Mouse (Mus musculus) embryonic facial prominence, embryonic 15.5 days (tissue): ENCODE measurements around the gene Gpn1. TPM values are rescaled to one million over a fixed set of nuclear protein-coding genes. Genes with fewer than 3 reads are reported as not detected.
A peak's percentile ranks its signal among the peaks of the same experiment; 100 is the strongest.

Source experiments
- ATAC-seq: fragments of 200-750 bp; cut with Nextera tagmentation; 2 replicates; pipeline ENCODE4 v1.8.0; 2017; ENCODE audit warnings: low read depth, moderate TSS enrichment; ENCODE audit not compliant: insufficient number of reproducible peaks, low FRiP score, low TSS enrichment
- H3K27ac ChIP-seq: fragments of 300-500 bp; sonication (generic); replicated peaks from 2 replicates; pipeline ENCODE4 v1.5.1; 2015; ENCODE audit warnings: mild to moderate bottlenecking, inconsistent platforms
- H3K27me3 ChIP-seq: fragments of 300-500 bp; sonication (generic); 2 replicates; pipeline ENCODE4 v1.6.1; 2015; ENCODE audit warnings: inconsistent platforms
- H3K36me3 ChIP-seq: fragments of 300-500 bp; sonication (generic); 2 replicates; pipeline ENCODE4 v1.6.1; 2015; ENCODE audit warnings: mild to moderate bottlenecking, inconsistent platforms
- H3K4me1 ChIP-seq: fragments of 300-500 bp; sonication (generic); 2 replicates; pipeline ENCODE4 v1.6.1; 2015; ENCODE audit warnings: inconsistent platforms
- H3K4me2 ChIP-seq: fragments of 300-500 bp; sonication (generic); replicated peaks from 2 replicates; pipeline ENCODE4 v1.6.1; 2015; ENCODE audit warnings: mild to moderate bottlenecking, inconsistent platforms
- H3K4me3 ChIP-seq: fragments of 300-500 bp; sonication (generic); replicated peaks from 2 replicates; pipeline ENCODE4 v1.5.1; 2015; ENCODE audit warnings: mild to moderate bottlenecking, inconsistent platforms
- H3K9ac ChIP-seq: fragments of 300-500 bp; sonication (generic); 2 replicates; pipeline ENCODE4 v1.6.1; 2015; ENCODE audit warnings: inconsistent platforms
- H3K9me3 ChIP-seq: fragments of 300-500 bp; sonication (generic); replicated peaks from 2 replicates; pipeline ENCODE4 v1.6.1; 2016; ENCODE audit warnings: inconsistent platforms
- WGBS: fragments of 180-500 bp; shearing (Covaris S2); methylation state at CpG from one replicate; pipeline ENCODE4 v1.1.7; 2015; 5-methylcytosine and 5-hydroxymethylcytosine counted together
- polyA plus RNA-seq: library from polyadenylated mRNA; unstranded; fragments of >200 nt; fragmentation: Nextera tagmentation; extraction: Ambion mirVana; gene quantifications from 2 replicates; pipeline ENCODE4 v1.2.1, GENCODE M21; 2015

Gpn1 gene
- polyA plus RNA-seq, 1 experiment from 2014 or later = 53.7 TPM

- no peak overlapping the region for H3K4me2 ChIP-seq
- ATAC-seq = no peak
- no peak overlapping the region; the same call in 1 of the 2 replicates for H3K9ac ChIP-seq
- H3K27ac ChIP-seq = no peak overlapping the region
- 98% methylated on average over 2 of the region's 2 CpGs for WGBS
- peaks cover 13% of the 10 kb centered on the region for H3K4me1 ChIP-seq
- H3K36me3 ChIP-seq = peaks cover 42% of the 10 kb centered on the region
- H3K9me3 ChIP-seq = no peaks in the 10 kb centered on the region
- no peaks in the 10 kb centered on the region for H3K27me3 ChIP-seq
- no peak overlapping the region for H3K4me3 ChIP-seq
Observed at GRCm38 (mm10) chr5:31560352-31560751, 65.8 kb downstream of the Gpn1 start.

GRCm38 (mm10) chr5:31562036-31562666 lies 67.6 kb downstream of the Gpn1 start:
- Histone ChIP-seq H3K9me3 (no peaks in the 10 kb centered on the region), H3K27me3 (no peaks in the 10 kb centered on the region), H3K4me1 (peaks cover 13% of the 10 kb centered on the region), H3K9ac (no peak overlapping the region), H3K36me3 (peaks cover 30% of the 10 kb centered on the region), H3K4me3 (no peak overlapping the region), H3K4me2 (no peak overlapping the region), H3K27ac (peak overlapping the region; percentile 28)
- WGBS = 70% methylated on average over 7 of the region's 7 CpGs
- no peak for ATAC-seq

Other genes with a start within 250 kb of the Gpn1 start
- 21.8 and 23.5 TPM in 2 replicates for gene Krtcap3, start 243.1 kb upstream of the Gpn1 start, polyA plus RNA-seq
- gene Ift172, start 203.6 kb upstream of the Gpn1 start, polyA plus RNA-seq = 39.4 and 39.5 TPM in 2 replicates
- gene Fndc4, start 198.7 kb upstream of the Gpn1 start, polyA plus RNA-seq = 85.5 and 89.8 TPM in 2 replicates
- 0.15 and 0.30 TPM in 2 replicates for gene Gckr, start 197.3 kb upstream of the Gpn1 start, polyA plus RNA-seq
- 50.0 and 51.9 TPM in 2 replicates for gene Zfp512, start 42.3 kb upstream of the Gpn1 start, polyA plus RNA-seq
- 0.15 TPM in 1 of 2 replicates, not detected in the other for gene 4930548H24Rik, start 9.0 kb upstream of the Gpn1 start, polyA plus RNA-seq
- 32.7 and 34.0 TPM in 2 replicates for gene Slc4a1ap, start 32.3 kb downstream of the Gpn1 start, polyA plus RNA-seq
- gene Supt7l, start 33.1 kb downstream of the Gpn1 start, polyA plus RNA-seq = 23.7 and 25.2 TPM in 2 replicates
- gene Mrpl33, start 102.2 kb downstream of the Gpn1 start, polyA plus RNA-seq = 283 and 287 TPM in 2 replicates
- 3.0 and 4.2 TPM in 2 replicates for gene Rbks, start 202.9 kb downstream of the Gpn1 start, polyA plus RNA-seq
- 50.6 and 56.0 TPM in 2 replicates for gene Babam2, start 202.9 kb downstream of the Gpn1 start, polyA plus RNA-seq